Mouse (Mus musculus): Measurements from ENCODE around the gene Zfp14. TPM values are rescaled to one million over a fixed set of nuclear protein-coding genes. Genes with fewer than 3 reads are reported as not detected.

The Zfp14 gene
- polyA plus RNA-seq, 1 experiment from 2014 or later: 3.5 TPM

DNA sequence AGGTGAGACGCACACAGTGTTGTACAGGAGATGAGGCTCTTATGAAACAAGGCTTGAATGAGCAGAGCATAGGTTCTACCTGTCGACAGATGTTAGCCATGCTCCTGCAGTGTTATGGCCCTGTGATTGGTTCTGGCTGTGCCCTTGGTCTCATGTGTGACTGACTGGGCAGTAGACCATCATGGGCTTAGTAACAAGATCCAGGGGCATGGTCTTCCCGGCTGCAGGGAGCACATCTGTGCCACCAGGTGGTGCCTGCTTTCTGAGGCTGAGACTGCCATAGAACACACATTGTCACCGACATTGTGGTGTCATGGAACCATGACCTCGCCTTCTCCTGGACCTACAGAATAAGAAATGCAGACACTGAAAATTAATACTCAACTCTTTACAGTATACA is 25.8 kb downstream of the Zfp14 start:
- H3K27me3 ChIP-seq (replicated peaks): no peaks in the 10 kb centered on the region
- H3K4me2 ChIP-seq: no peak overlapping the region
- H3K4me1 ChIP-seq: no peaks in the 10 kb centered on the region
- H3K9me3 ChIP-seq: no peaks in the 10 kb centered on the region
- no peak for ATAC-seq (ENCODE audit: insufficient read depth, low FRiP score, low read depth)
- H3K36me3 ChIP-seq: peaks cover 41% of the 10 kb centered on the region
- no peak overlapping the region for H3K9ac ChIP-seq
- no peak overlapping the region for H3K4me3 ChIP-seq (replicated peaks)
- no peak overlapping the region for H3K27ac ChIP-seq
- 82% methylated on average over 5 of the region's 5 CpGs for WGBS

DNA sequence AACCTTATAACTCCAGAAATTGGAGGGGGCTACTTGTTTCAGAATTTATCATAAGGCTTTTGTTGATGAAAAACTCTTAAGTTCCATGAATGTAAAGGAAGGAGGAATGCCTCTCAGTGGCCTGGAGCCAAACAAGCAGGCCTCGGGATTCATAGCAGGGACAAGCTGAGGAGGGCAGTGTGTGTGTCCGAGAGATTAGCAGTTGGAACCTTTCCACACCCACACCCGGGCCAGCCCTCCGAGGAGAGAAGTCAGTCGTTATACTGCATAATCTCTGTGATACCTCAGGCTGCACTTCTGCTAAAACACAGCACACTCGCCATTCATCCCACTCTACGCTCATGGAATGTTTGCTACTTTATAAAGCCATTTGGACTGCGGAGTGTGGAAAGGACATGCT is 27.4 kb downstream of the Zfp14 start:
- WGBS: 80% methylated on average over 8 of the region's 8 CpGs
- Histone ChIP-seq H3K36me3 (peaks cover 49% of the 10 kb centered on the region), H3K4me2 (no peak overlapping the region)

DNA sequence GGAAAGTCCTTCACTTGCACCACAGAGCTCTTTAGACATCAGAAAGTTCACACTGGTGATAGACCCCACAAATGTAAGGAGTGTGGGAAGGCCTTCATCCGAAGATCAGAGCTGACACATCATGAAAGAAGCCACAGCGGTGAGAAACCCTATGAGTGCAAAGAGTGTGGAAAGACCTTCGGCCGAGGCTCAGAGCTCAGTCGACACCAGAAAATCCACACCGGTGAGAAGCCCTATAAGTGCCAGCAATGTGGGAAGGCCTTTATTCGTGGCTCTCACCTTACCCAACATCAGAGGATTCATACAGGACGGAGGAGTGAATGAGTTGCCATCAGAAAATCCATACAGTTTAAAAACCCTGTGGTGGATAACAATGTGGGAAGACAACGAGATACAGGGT is 27.9 kb downstream of the Zfp14 start:
- no peaks in the 10 kb centered on the region for H3K9me3 ChIP-seq
- H3K4me3 ChIP-seq (replicated peaks): no peak overlapping the region
- no peaks in the 10 kb centered on the region for H3K4me1 ChIP-seq
- H3K4me2 ChIP-seq: no peak overlapping the region
- no peaks in the 10 kb centered on the region for H3K27me3 ChIP-seq (replicated peaks)
- H3K27ac ChIP-seq: no peak overlapping the region
- 91% methylated on average over 9 of the region's 9 CpGs for WGBS
- no peak for ATAC-seq (ENCODE audit: insufficient read depth, low FRiP score, low read depth)
- peaks cover 52% of the 10 kb centered on the region for H3K36me3 ChIP-seq
- no peak overlapping the region for H3K9ac ChIP-seq

More for the DNA sequence above, 27.4 kb downstream of the Zfp14 start:
- Histone ChIP-seq H3K4me3 (replicated peaks) (no peak overlapping the region), H3K9ac (no peak overlapping the region), H3K27ac (no peak overlapping the region), H3K27me3 (replicated peaks) (no peaks in the 10 kb centered on the region), H3K4me1 (no peaks in the 10 kb centered on the region), H3K9me3 (no peaks in the 10 kb centered on the region)
- no peak for ATAC-seq (ENCODE audit: insufficient read depth, low FRiP score, low read depth)

DNA sequence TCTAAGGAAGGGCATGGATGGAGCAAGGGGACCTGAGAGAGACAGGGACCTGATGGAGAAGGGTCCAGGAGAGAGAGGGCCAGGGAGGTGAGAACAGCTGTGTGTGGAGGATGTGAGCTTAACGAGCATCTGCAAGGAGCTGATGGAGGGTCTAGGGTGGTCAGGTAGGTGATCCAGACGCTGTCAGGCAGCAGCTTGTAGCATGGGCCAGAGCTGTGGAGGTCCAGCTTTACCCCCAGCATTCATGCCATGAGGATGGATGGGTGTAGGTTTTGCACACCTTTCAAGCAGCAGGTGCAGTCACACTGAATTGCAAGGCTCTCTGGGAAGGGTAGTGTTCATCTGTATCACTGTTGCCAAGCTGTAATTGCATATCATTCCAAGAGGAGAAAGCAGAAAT is 31.6 kb downstream of the Zfp14 start:
- Histone ChIP-seq H3K27ac (no peak overlapping the region), H3K9ac (no peak overlapping the region), H3K27me3 (replicated peaks) (no peaks in the 10 kb centered on the region), H3K4me3 (replicated peaks) (no peak overlapping the region), H3K36me3 (peaks cover 63% of the 10 kb centered on the region), H3K4me2 (no peak overlapping the region), H3K4me1 (no peaks in the 10 kb centered on the region), H3K9me3 (no peaks in the 10 kb centered on the region)
- 78% methylated on average over 2 of the region's 2 CpGs for WGBS
- ATAC-seq (ENCODE audit: insufficient read depth, low FRiP score, low read depth): no peak

DNA sequence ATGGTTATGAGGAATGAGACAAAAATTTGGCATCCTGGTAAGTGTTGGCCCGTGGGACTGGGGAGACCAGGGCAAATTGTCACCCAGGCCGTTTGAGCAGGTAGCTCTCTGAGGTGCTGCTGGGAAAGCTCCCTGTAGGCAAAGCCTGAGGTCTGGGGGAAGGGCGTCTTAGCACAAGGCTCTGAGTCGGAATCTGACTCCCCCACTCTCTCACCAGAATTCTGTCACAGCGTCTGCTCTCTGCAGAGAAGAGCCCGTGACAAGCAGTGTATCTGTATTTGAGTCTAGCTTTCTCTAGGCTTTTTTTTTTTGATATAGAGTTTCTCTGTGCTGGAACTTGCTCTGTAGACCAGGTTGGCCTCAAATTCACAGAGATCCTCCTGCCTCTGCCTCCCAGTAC is 34.0 kb downstream of the Zfp14 start:
- H3K9me3 ChIP-seq: no peaks in the 10 kb centered on the region
- no peaks in the 10 kb centered on the region for H3K4me1 ChIP-seq
- H3K4me2 ChIP-seq: no peak overlapping the region
- no peak for ATAC-seq (ENCODE audit: insufficient read depth, low FRiP score, low read depth)
- H3K27me3 ChIP-seq (replicated peaks): no peaks in the 10 kb centered on the region
- H3K36me3 ChIP-seq: peaks cover 46% of the 10 kb centered on the region
- WGBS: 96% methylated on average over 6 of the region's 6 CpGs
- H3K9ac ChIP-seq: no peak overlapping the region
- H3K27ac ChIP-seq: no peak overlapping the region
- no peak overlapping the region for H3K4me3 ChIP-seq (replicated peaks)

DNA sequence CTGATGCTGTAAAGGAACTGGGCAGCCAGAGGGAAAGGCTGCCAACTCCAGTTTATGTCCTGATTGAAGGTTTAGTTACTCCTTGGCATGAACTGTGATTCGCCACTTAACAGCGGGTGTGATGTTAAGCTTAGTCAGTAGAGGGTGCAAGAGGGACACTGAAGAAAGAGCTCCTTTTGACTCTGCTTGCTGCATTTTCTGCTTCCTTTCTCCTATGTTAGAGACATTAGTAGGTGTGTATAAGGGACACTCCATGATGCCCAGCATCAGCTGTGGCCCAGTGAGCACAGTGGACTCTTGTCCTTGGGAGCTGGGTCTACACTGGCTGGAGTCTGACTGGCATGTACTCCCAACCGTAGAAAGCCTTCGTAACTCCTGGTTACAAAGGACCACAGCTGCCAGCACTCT is 38.2 kb downstream of the Zfp14 start:
- peaks cover 31% of the 10 kb centered on the region for H3K36me3 ChIP-seq
- H3K9me3 ChIP-seq: no peaks in the 10 kb centered on the region
- no peak overlapping the region for H3K9ac ChIP-seq
- 72% methylated on average over 4 of the region's 4 CpGs for WGBS
- H3K4me2 ChIP-seq: no peak overlapping the region
- H3K27me3 ChIP-seq (replicated peaks): no peaks in the 10 kb centered on the region
- H3K4me1 ChIP-seq: no peaks in the 10 kb centered on the region
- no peak for ATAC-seq (ENCODE audit: insufficient read depth, low FRiP score, low read depth)
- no peak overlapping the region for H3K27ac ChIP-seq
- no peak overlapping the region for H3K4me3 ChIP-seq (replicated peaks)

DNA sequence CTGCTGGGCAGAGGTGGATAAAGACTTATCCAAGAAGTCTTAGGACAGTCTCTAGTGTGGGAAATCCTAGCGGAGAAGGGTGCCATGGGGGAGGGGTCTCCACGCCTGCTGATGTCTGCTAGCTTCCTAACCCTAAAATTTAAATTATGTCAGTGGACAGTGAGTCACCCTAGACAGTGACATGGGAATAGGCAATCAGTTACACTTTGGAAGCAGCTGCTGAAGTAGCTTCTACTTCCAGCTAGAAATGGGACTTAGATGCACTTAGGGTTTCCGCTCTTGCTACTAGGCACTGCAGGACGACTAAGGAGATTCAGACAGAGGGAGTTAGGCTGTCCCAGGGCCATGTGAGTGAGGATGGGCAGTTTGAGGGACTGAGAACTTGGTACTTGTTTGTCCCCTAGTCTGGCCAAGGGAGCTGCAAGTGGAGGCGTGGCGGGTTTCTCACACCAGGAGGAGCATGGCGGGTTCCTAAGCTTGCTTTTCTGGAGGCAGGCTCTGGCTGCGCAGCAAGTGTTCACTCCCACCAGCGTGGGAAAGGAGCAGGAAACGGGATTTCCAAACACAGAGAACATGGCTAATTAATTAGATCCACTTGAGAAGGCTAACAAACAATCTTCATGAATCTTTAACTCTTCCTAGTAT is 40.5 kb downstream of the Zfp14 start:
- WGBS: 74% methylated on average over 10 of the region's 10 CpGs
- no peak overlapping the region for H3K9ac ChIP-seq
- peaks cover 13% of the 10 kb centered on the region for H3K36me3 ChIP-seq
- no peaks in the 10 kb centered on the region for H3K9me3 ChIP-seq
- no peaks in the 10 kb centered on the region for H3K4me1 ChIP-seq
- no peak overlapping the region for H3K27ac ChIP-seq
- no peak overlapping the region for H3K4me3 ChIP-seq (replicated peaks)
- no peak overlapping the region for H3K4me2 ChIP-seq
- no peak for ATAC-seq (ENCODE audit: insufficient read depth, low FRiP score, low read depth)
- H3K27me3 ChIP-seq (replicated peaks): no peaks in the 10 kb centered on the region

DNA sequence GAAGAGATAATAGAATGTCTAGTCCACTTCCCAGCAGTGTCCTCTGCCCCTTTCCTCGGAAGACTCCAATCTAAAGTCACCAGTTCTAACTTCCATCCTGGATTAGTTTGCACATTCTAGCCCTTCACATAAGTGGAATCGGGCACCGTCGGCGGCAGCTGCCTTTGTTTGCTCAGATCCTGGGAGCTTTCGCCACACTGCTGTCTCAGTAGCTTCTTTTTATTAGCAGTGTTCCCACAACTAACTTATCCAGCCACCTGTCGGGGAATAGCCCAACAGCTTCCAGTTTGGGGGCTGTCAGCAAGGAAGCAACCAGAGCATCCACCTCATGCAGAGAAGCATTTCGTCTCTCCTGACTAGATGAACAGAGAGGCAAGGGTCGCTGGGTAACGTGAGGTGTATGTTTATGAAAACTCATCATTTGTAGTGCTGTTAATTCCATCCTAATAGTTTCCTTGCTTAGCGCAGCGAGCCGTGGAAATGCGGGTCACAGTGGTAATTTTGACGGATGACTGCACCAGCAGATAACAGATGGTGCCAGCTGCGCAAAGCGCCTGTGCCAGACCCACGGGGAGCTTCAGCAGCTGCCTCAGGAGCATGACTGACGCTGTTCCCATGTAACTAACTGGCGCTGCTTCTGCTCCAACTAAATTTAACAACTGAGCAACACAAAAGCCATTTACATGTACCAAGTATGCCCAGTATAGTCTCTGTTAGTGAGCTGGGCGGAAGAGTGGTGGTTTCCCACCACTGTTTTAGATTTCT is 41.7 kb downstream of the Zfp14 start:
- Histone ChIP-seq H3K27ac (no peak overlapping the region), H3K4me2 (no peak overlapping the region), H3K27me3 (replicated peaks) (no peaks in the 10 kb centered on the region), H3K4me3 (replicated peaks) (no peak overlapping the region), H3K9me3 (no peaks in the 10 kb centered on the region), H3K4me1 (no peaks in the 10 kb centered on the region), H3K9ac (no peak overlapping the region), H3K36me3 (peaks cover 3% of the 10 kb centered on the region; the same call in 1 of the 2 replicates)
- 56% methylated on average over 21 of the region's 21 CpGs for WGBS
- ATAC-seq (ENCODE audit: insufficient read depth, low FRiP score, low read depth): no peak

DNA sequence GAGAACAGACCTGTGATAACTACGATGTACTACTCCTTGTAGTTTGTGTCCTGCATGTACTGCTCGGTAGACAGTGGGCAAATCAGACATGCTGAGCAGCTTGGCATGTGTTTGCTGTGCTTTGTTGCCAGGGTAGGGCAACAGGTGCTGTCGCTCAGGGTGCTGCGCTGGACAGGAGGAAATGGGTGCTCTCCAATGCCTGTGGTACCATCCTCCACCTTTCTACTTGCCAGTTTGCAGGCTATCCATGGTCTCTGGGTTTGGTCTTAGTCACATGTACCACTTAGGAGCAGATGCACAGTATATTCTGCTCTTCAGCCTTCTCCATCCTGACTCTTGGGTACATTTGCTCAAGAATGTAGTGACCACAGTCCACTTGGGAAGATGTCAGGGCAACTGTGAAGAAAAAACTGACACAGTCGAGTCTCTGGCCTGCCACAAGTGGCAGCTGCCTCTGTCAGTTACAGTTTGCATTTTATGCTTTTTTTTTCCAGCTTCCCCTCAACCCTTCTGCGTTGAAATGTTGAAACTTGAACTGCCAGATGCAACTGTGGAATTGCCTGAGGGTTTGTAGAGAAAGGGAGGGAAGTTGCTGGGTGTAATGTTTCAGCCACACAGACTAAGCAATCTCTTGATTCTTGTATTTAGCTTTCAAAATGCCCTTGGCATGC is 43.0 kb downstream of the Zfp14 start:
- no peak overlapping the region for H3K27ac ChIP-seq
- no peaks in the 10 kb centered on the region; the same call in 1 of the 2 replicates for H3K36me3 ChIP-seq
- no peak overlapping the region for H3K9ac ChIP-seq
- no peaks in the 10 kb centered on the region for H3K9me3 ChIP-seq
- H3K4me1 ChIP-seq: no peaks in the 10 kb centered on the region
- 73% methylated on average over 6 of the region's 6 CpGs for WGBS
- H3K4me2 ChIP-seq: no peak overlapping the region
- no peak for ATAC-seq (ENCODE audit: insufficient read depth, low FRiP score, low read depth)
- no peaks in the 10 kb centered on the region for H3K27me3 ChIP-seq (replicated peaks)
- H3K4me3 ChIP-seq (replicated peaks): no peak overlapping the region

DNA sequence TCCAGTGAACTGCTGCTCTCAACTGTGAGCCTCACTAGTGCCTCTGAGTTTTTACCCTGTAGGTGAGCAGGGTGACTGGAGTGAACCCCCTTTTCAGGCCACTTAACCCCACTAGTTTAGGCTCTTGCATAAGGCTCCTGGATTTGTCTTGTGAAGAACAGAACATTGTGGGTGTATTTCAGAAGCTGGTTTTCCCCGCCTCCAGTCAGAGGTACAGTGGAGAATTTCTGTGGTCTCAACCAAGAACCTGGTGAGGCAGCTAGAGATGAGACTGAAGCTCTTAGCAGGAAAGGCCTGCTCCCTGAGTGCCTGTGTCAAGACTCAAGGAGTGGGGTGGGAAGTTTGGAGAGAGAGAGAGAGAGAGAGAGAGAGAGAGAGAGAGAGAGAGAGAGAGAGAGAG is 43.6 kb downstream of the Zfp14 start:
- no peaks in the 10 kb centered on the region for H3K27me3 ChIP-seq (replicated peaks)
- H3K9ac ChIP-seq: no peak overlapping the region
- H3K9me3 ChIP-seq: no peaks in the 10 kb centered on the region
- no peak overlapping the region for H3K27ac ChIP-seq
- no peak for ATAC-seq (ENCODE audit: insufficient read depth, low FRiP score, low read depth)
- WGBS: 97% methylated on average over 1 of the region's 1 CpGs
- no peak overlapping the region for H3K4me2 ChIP-seq
- H3K4me3 ChIP-seq (replicated peaks): no peak overlapping the region
- no peaks in the 10 kb centered on the region; the same call in 1 of the 2 replicates for H3K36me3 ChIP-seq
- no peaks in the 10 kb centered on the region for H3K4me1 ChIP-seq

DNA sequence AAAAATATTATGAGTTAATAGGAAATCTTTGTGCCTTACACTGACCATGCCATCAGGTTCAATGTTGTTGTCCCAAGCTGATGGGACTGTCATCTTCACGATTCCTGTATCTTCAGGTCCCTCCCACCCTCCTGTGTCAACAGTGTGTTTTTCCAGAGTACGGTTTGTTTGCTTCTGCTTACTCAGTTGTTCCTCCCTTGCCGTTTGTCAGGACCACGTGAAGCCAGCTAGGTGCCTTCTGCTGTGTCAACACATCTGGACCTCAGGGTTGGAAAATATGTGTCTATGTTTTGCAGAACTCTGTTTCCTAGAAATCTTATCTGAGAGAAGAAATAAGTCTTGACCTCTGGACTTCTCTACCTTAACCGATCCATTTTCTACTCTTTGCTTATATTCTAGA is 50.6 kb downstream of the Zfp14 start:
- WGBS: 65% methylated on average over 5 of the region's 5 CpGs
- Histone ChIP-seq H3K4me1 (no peaks in the 10 kb centered on the region), H3K9me3 (no peaks in the 10 kb centered on the region), H3K27me3 (replicated peaks) (no peaks in the 10 kb centered on the region), H3K9ac (no peak overlapping the region), H3K27ac (no peak overlapping the region), H3K4me2 (no peak overlapping the region), H3K4me3 (replicated peaks) (no peak overlapping the region), H3K36me3 (peaks cover 10% of the 10 kb centered on the region)
- no peak for ATAC-seq (ENCODE audit: insufficient read depth, low FRiP score, low read depth)

DNA sequence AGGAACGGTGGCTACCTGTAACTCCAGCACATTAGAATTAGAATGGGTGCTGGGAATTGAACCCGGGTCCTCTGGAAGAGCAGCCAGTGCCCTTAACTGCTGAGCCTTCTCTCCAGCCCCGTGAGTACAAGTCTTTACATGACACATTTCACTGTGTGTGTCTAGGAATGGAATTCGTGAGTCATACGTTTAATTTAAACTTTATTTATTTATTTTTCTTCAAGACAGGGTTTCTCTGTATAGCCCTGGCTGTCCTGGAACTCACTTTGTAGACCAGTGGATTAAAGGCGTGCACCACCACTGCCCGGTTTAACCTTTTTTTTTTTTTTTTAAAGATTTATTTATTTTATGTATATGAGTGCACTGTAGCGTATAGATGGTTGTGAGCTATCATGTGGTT is 56.0 kb downstream of the Zfp14 start:
- WGBS: 82% methylated on average over 8 of the region's 8 CpGs
- Histone ChIP-seq H3K9ac (no peak overlapping the region), H3K4me2 (no peak overlapping the region), H3K4me1 (no peaks in the 10 kb centered on the region), H3K9me3 (no peaks in the 10 kb centered on the region), H3K27ac (no peak overlapping the region), H3K36me3 (peaks cover 30% of the 10 kb centered on the region), H3K4me3 (replicated peaks) (no peak overlapping the region), H3K27me3 (replicated peaks) (no peaks in the 10 kb centered on the region)
- ATAC-seq (ENCODE audit: insufficient read depth, low FRiP score, low read depth): no peak

Measured in stomach, embryonic 15.5 days (tissue).